ENCODE assay signal across 28 mouse cellular contexts in the genomic region with DNA sequence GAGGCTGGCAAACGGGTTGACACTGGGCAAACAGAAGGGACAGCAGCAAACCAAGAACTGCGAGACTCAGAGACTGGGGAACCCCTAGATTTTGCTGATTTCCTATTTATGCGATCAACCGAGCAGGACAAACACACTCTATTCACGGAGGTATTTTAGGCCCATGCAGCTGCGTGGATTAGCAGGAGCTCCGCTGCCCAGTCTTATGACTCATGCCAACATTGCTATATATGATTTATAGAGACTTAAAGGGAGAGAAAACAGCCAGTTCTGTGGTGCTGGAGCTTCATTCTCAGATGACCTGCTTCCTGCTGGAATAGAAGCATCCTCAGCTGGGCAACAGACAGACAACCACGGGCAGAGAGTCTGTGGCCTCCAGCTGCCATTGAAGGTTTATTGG.
DNase-seq lines count a peak whose midpoint lies in the region; ATAC-seq and TF ChIP-seq lines count a peak whose summit lies in the region.
"Had no signal": no experiment of that assay in that cellular context is flagged by ENCODE, and none has a peak within 500 bp of the region (broad histone marks: within the 10 kb centered on the region; RNA-seq: fewer than 3 reads in every experiment).

No protein-coding gene starts in this region.

- H3K79me2 ChIP-seq in myocyte (ENCODE audit: control insufficient read depth, insufficient read depth), result no peaks in the 10 kb centered on the region

- no peak overlapping the region for H3K4me3 ChIP-seq in forebrain, postnatal 0 days (ENCODE audit: low read depth, low read length)
- no peak overlapping the region for H3K4me3 ChIP-seq in forebrain, embryonic 12.5 days (replicated peaks)
- no peak overlapping the region for H3K4me3 ChIP-seq in myocyte
- no peak overlapping the region for H3K4me3 ChIP-seq in gastrocnemius, adult 2 months
- H3K4me3 ChIP-seq in forebrain, embryonic 16.5 days (replicated peaks; ENCODE audit: low read length), result no peak overlapping the region
- H3K4me3 ChIP-seq: forebrain, embryonic 10.5 days; heart, embryonic 12.5 days; hindbrain, embryonic 12.5 days; liver, embryonic 13.5 days; megakaryocyte, embryonic 14.5 days; midbrain, embryonic 15.5 days; stomach, embryonic 15.5 days had no signal

- H3K4me2 ChIP-seq in forebrain, postnatal 0 days (ENCODE audit: low read depth), result no peak overlapping the region
- no peak overlapping the region for H3K4me2 ChIP-seq in forebrain, embryonic 12.5 days
- peak overlapping the region; percentile 66 for H3K4me2 ChIP-seq in myocyte (ENCODE audit: low read depth)
- no peak overlapping the region for H3K4me2 ChIP-seq in forebrain, embryonic 16.5 days (ENCODE audit: low read length)
- H3K4me2 ChIP-seq: heart, embryonic 12.5 days; hindbrain, embryonic 12.5 days; liver, embryonic 13.5 days; midbrain, embryonic 15.5 days; stomach, embryonic 15.5 days had no signal

- no peaks in the 10 kb centered on the region for H3K36me3 ChIP-seq in forebrain, postnatal 0 days (ENCODE audit: insufficient read depth)
- no peaks in the 10 kb centered on the region for H3K36me3 ChIP-seq in forebrain, embryonic 12.5 days (replicated peaks)
- H3K36me3 ChIP-seq in myocyte (ENCODE audit: control insufficient read depth, insufficient read depth), result no peaks in the 10 kb centered on the region
- H3K36me3 ChIP-seq in forebrain, embryonic 16.5 days (ENCODE audit: control insufficient read depth, insufficient read depth), result no peaks in the 10 kb centered on the region
- H3K36me3 ChIP-seq: forebrain, embryonic 10.5 days; G1E; heart, embryonic 12.5 days; hindbrain, embryonic 12.5 days; liver, embryonic 13.5 days; midbrain, embryonic 15.5 days; stomach, embryonic 15.5 days had no signal

- H3ac ChIP-seq in myocyte (ENCODE audit: control insufficient read depth, insufficient read length), result no peak overlapping the region

- H3K27ac ChIP-seq in forebrain, postnatal 0 days (ENCODE audit: low read depth, low read length), result peak overlapping the region; percentile 15; the same call in 1 of the 2 replicates
- no peak overlapping the region for H3K27ac ChIP-seq in forebrain, embryonic 12.5 days
- no peak overlapping the region for H3K27ac ChIP-seq in gastrocnemius, adult 2 months
- no peak overlapping the region for H3K27ac ChIP-seq in forebrain, embryonic 16.5 days (ENCODE audit: low read length)
- H3K27ac ChIP-seq: forebrain, embryonic 10.5 days; hindbrain, embryonic 12.5 days; liver, embryonic 13.5 days; midbrain, embryonic 15.5 days; stomach, embryonic 15.5 days had no signal

- TF ChIP-seq POLR2A in myocyte (IDR thresholded peaks at IDR 0.05; ENCODE audit: insufficient read length, low read depth), result no peak

- no peaks in the 10 kb centered on the region for H3K9me3 ChIP-seq in forebrain, postnatal 0 days (ENCODE audit: low read length)
- no peaks in the 10 kb centered on the region for H3K9me3 ChIP-seq in forebrain, embryonic 12.5 days
- H3K9me3 ChIP-seq in forebrain, embryonic 16.5 days (ENCODE audit: control insufficient read depth, low read length), result no peaks in the 10 kb centered on the region
- H3K9me3 ChIP-seq: forebrain, embryonic 10.5 days; heart, embryonic 12.5 days; hindbrain, embryonic 12.5 days; liver, embryonic 13.5 days; megakaryocyte, embryonic 14.5 days; midbrain, embryonic 15.5 days; stomach, embryonic 15.5 days had no signal

- no peaks in the 10 kb centered on the region for H3K27me3 ChIP-seq in forebrain, postnatal 0 days (ENCODE audit: insufficient read depth, low read length)
- H3K27me3 ChIP-seq in forebrain, embryonic 12.5 days, result no peaks in the 10 kb centered on the region
- H3K27me3 ChIP-seq in myocyte (ENCODE audit: control insufficient read depth, insufficient read depth, insufficient read length), result no peaks in the 10 kb centered on the region
- H3K27me3 ChIP-seq in forebrain, embryonic 16.5 days (replicated peaks; ENCODE audit: control insufficient read depth, insufficient read depth, low read length), result no peaks in the 10 kb centered on the region
- H3K27me3 ChIP-seq: CH12.LX; heart, embryonic 12.5 days; hindbrain, embryonic 12.5 days; liver, embryonic 13.5 days; midbrain, embryonic 15.5 days; stomach, embryonic 15.5 days had no signal

- WGBS in forebrain, postnatal 0 days, result 45% methylated on average over 8 of the region's 8 CpGs
- WGBS in forebrain, embryonic 12.5 days, result 71% methylated on average over 8 of the region's 8 CpGs
- 56% methylated on average over 8 of the region's 8 CpGs for WGBS in forebrain, embryonic 16.5 days

- H3K4me1 ChIP-seq in forebrain, postnatal 0 days (ENCODE audit: insufficient read depth), result peaks cover 15% of the 10 kb centered on the region
- peaks cover 31% of the 10 kb centered on the region for H3K4me1 ChIP-seq in forebrain, embryonic 12.5 days
- peaks cover 27% of the 10 kb centered on the region for H3K4me1 ChIP-seq in forebrain, embryonic 16.5 days (replicated peaks; ENCODE audit: control insufficient read depth, insufficient read depth, low read length)

- no peak for DNase-seq in forebrain, postnatal 0 days
- peak; percentile 18 for DNase-seq in right cerebral cortex, postnatal 25 days
- DNase-seq in right cerebral cortex, postnatal 14 days, result no peak
- no peak for DNase-seq in gastrocnemius, adult 2 months
- DNase-seq in heart, postnatal 36 days, result no peak
- DNase-seq: adrenal gland, postnatal 25 days; cerebellum, adult 11 months; cerebellum, adult 9-11 months; gastrocnemius, postnatal 14 days; heart, adult 11 months; heart, postnatal 10 days; kidney, adult 11 months; kidney, postnatal 4 days; liver, embryonic 13.5 days; lung, adult 2 months; thymus, adult 18-20 months; thymus, postnatal 36 days had no signal

- intact Hi-C loops in gastrocnemius, adult 2 months (cut with DNase I), result loop anchor here (5.0 kb wide), 1 partner anchor 69 kb away; the partner anchor contains the start of gene Maml3
- intact Hi-C loops in heart, postnatal 36 days (cut with DNase I), result no loop called here

- no peak for TF ChIP-seq CTCF in forebrain, postnatal 0 days (IDR thresholded peaks at IDR 0.05; ENCODE audit: low read depth)
- TF ChIP-seq CTCF in gastrocnemius, adult 2 months (IDR thresholded peaks at IDR 0.05), result no peak

- H3K9ac ChIP-seq in forebrain, postnatal 0 days, result no peak overlapping the region
- H3K9ac ChIP-seq in forebrain, embryonic 12.5 days, result no peak overlapping the region
- H3K9ac ChIP-seq in forebrain, embryonic 16.5 days (replicated peaks; ENCODE audit: low read depth, low read length), result no peak overlapping the region
- H3K9ac ChIP-seq: heart, embryonic 12.5 days; hindbrain, embryonic 12.5 days; liver, embryonic 13.5 days; midbrain, embryonic 15.5 days; stomach, embryonic 15.5 days had no signal

- ATAC-seq in forebrain, postnatal 0 days, result no peak
- ATAC-seq in forebrain, embryonic 12.5 days (ENCODE audit: low FRiP score), result no peak
- ATAC-seq in forebrain, embryonic 16.5 days, result no peak
- ATAC-seq: midbrain, embryonic 15.5 days had no signal

TF ChIP-seq in myocyte, 11 proteins besides CTCF, POLR2A, EP300 and RAD21:
- TF ChIP-seq USF1 (IDR thresholded peaks at IDR 0.05; ENCODE audit: low read depth) (no peak), MYOD1 (IDR thresholded peaks at IDR 0.05; ENCODE audit: control insufficient read depth in 1 of 3, insufficient read length in 2 of 3, low read depth in 2 of 3) (peak in 2 of 3 experiments; percentile 15 to 30)
